Mouse (Mus musculus): ENCODE measurements around the gene Ywhah. TPM values are rescaled to one million over a fixed set of nuclear protein-coding genes. Genes with fewer than 3 reads are reported as not detected.

The Ywhah gene
- total RNA-seq, 1 experiment: 99.0 TPM

- H3K9ac ChIP-seq (ENCODE audit: insufficient read depth, low read depth, low read length, poor library complexity, severe bottlenecking): no peak overlapping the region
- in situ Hi-C loops (cut with MboI; ENCODE audit: low sequenced_read_pairs in 2 of 2, unreplicated experiment in 2 of 2): no loop called here
- no peak overlapping the region for H3K4me3 ChIP-seq (ENCODE audit: insufficient read depth in 1 of 2, low read depth in 1 of 2, low read length in 2 of 2, poor library complexity in 1 of 2, severe bottlenecking in 1 of 2)
- H3K9me3 ChIP-seq (ENCODE audit: control insufficient read depth, insufficient read depth, low read depth, low read length): no peaks in the 10 kb centered on the region
- H3K27ac ChIP-seq (ENCODE audit: insufficient read depth, low read depth, low read length, poor library complexity, severe bottlenecking): no peak overlapping the region
- TF ChIP-seq MAFK (IDR thresholded peaks at IDR 0.05; ENCODE audit: insufficient read depth, low read depth, low read length) (no peak), HCFC1 (IDR thresholded peaks at IDR 0.05; ENCODE audit: borderline replicate concordance, insufficient read depth, low read length) (no peak), ZNF384 (IDR thresholded peaks at IDR 0.05; ENCODE audit: low read depth, low read length) (no peak), CHD2 (IDR thresholded peaks at IDR 0.05; ENCODE audit: low read depth, low read length) (no peak), ZC3H11A (IDR thresholded peaks at IDR 0.05; ENCODE audit: borderline replicate concordance, low read depth, low read length) (no peak)
- no peaks in the 10 kb centered on the region for H3K36me3 ChIP-seq (ENCODE audit: control insufficient read depth, insufficient read depth, low read length, poor library complexity, severe bottlenecking)
- H3K4me1 ChIP-seq (ENCODE audit: control insufficient read depth in 2 of 2, insufficient read depth in 2 of 2, low read length in 2 of 2, poor library complexity in 1 of 2): no peaks in the 10 kb centered on the region
- DNase-seq (ENCODE audit: low read depth, low spot score): no peak
Measured at GRCm38 (mm10) chr5:33056126-33056765, 37.6 kb downstream of the Ywhah start.

- Histone ChIP-seq H3K9me3 (ENCODE audit: control insufficient read depth, insufficient read depth, low read depth, low read length) (no peaks in the 10 kb centered on the region), H3K27ac (ENCODE audit: insufficient read depth, low read depth, low read length, poor library complexity, severe bottlenecking) (no peak overlapping the region), H3K4me1 (ENCODE audit: control insufficient read depth in 2 of 2, insufficient read depth in 2 of 2, low read length in 2 of 2, poor library complexity in 1 of 2) (no peaks in the 10 kb centered on the region), H3K36me3 (ENCODE audit: control insufficient read depth, insufficient read depth, low read length, poor library complexity, severe bottlenecking) (no peaks in the 10 kb centered on the region), H3K9ac (ENCODE audit: insufficient read depth, low read depth, low read length, poor library complexity, severe bottlenecking) (no peak overlapping the region), H3K4me3 (ENCODE audit: insufficient read depth in 1 of 2, low read depth in 1 of 2, low read length in 2 of 2, poor library complexity in 1 of 2, severe bottlenecking in 1 of 2) (no peak overlapping the region)
- in situ Hi-C loops (cut with MboI; ENCODE audit: low sequenced_read_pairs in 2 of 2, unreplicated experiment in 2 of 2): no loop called here
- no peak for TF ChIP-seq CHD2 (IDR thresholded peaks at IDR 0.05; ENCODE audit: low read depth, low read length)
- TF ChIP-seq MAFK (IDR thresholded peaks at IDR 0.05; ENCODE audit: insufficient read depth, low read depth, low read length): no peak
- no peak for TF ChIP-seq ZNF384 (IDR thresholded peaks at IDR 0.05; ENCODE audit: low read depth, low read length)
- TF ChIP-seq HCFC1 (IDR thresholded peaks at IDR 0.05; ENCODE audit: borderline replicate concordance, insufficient read depth, low read length): no peak
- TF ChIP-seq ZC3H11A (IDR thresholded peaks at IDR 0.05; ENCODE audit: borderline replicate concordance, low read depth, low read length): no peak
- no peak for DNase-seq (ENCODE audit: low read depth, low spot score)
Measured at GRCm38 (mm10) chr5:33070071-33070470, 51.5 kb downstream of the Ywhah start.

DNA sequence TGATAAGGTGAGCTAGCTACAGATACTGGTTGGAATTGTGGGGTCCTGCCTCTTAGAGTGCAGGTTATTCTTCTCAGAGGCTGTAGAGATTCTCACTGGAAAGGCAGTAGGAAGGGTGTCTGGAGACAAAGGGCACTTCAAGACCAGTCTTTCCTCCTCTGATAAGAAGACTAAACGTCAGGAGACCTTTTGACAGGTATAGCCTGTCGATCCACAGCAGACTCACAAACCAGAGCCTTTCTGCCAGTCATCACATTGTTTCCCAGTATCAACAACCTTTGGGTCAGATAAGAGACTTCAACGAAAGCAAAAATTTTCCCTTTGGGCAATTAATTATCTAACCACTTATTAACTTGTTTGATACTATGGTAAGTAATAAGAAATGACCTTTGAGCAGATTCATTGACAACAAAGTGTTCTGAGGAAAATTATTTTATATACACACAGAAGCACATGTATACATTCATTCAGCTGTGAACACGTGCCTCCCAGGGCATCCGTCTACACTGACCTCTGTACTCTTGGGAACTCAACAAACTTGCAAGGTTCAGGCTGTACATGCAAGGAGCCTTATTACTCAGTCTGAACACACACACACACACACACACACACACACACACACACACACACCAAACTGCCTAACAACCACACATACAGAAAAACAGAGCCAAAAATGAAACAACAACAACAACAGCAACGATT, 58.0 kb downstream of the Ywhah start:
- no peak overlapping the region for H3K9ac ChIP-seq (ENCODE audit: insufficient read depth, low read depth, low read length, poor library complexity, severe bottlenecking)
- in situ Hi-C loops (cut with MboI; ENCODE audit: low sequenced_read_pairs in 2 of 2, unreplicated experiment in 2 of 2): no loop called here
- no peak overlapping the region for H3K4me3 ChIP-seq (ENCODE audit: insufficient read depth in 1 of 2, low read depth in 1 of 2, low read length in 2 of 2, poor library complexity in 1 of 2, severe bottlenecking in 1 of 2)
- H3K36me3 ChIP-seq (ENCODE audit: control insufficient read depth, insufficient read depth, low read length, poor library complexity, severe bottlenecking): no peaks in the 10 kb centered on the region
- H3K9me3 ChIP-seq (ENCODE audit: control insufficient read depth, insufficient read depth, low read depth, low read length): no peaks in the 10 kb centered on the region
- no peak overlapping the region for H3K27ac ChIP-seq (ENCODE audit: insufficient read depth, low read depth, low read length, poor library complexity, severe bottlenecking)
- H3K4me1 ChIP-seq (ENCODE audit: control insufficient read depth in 2 of 2, insufficient read depth in 2 of 2, low read length in 2 of 2, poor library complexity in 1 of 2): no peaks in the 10 kb centered on the region
- no peak for TF ChIP-seq HCFC1 (IDR thresholded peaks at IDR 0.05; ENCODE audit: borderline replicate concordance, insufficient read depth, low read length)
- no peak for TF ChIP-seq ZNF384 (IDR thresholded peaks at IDR 0.05; ENCODE audit: low read depth, low read length)
- TF ChIP-seq ZC3H11A (IDR thresholded peaks at IDR 0.05; ENCODE audit: borderline replicate concordance, low read depth, low read length): no peak
- no peak for TF ChIP-seq MAFK (IDR thresholded peaks at IDR 0.05; ENCODE audit: insufficient read depth, low read depth, low read length)
- no peak for TF ChIP-seq CHD2 (IDR thresholded peaks at IDR 0.05; ENCODE audit: low read depth, low read length)
- DNase-seq (ENCODE audit: low read depth, low spot score): no peak

Other genes starting within 250 kb of the Ywhah start
- gene Pisd, start 233.2 kb upstream of the Ywhah start, total RNA-seq (2012; rRNA removed): 75.4 and 87.5 TPM in 2 replicates
- 2.9 TPM in 1 of 2 replicates, not detected in the other for gene Gm20671, start 191.7 kb upstream of the Ywhah start, total RNA-seq (2012; rRNA removed)
- gene Prr14l, start 164.6 kb upstream of the Ywhah start, total RNA-seq (2012; rRNA removed): 21.9 and 23.1 TPM in 2 replicates
- 27.2 and 27.5 TPM in 2 replicates for gene Depdc5, start 155.1 kb upstream of the Ywhah start, total RNA-seq (2012; rRNA removed)
- gene Slc5a1, start 85.4 kb downstream of the Ywhah start, total RNA-seq (2012; rRNA removed): 4.0 and 5.0 TPM in 2 replicates
- 2.5 and 2.8 TPM in 2 replicates for gene Spon2, start 199.6 kb downstream of the Ywhah start, total RNA-seq (2012; rRNA removed)

Data from ES-E14 (cell line).